Mouse (Mus musculus) ovary, postnatal 36 days (tissue): Measurements from ENCODE around the gene Grk4.

Source experiments
- DNase-seq: peaks from one replicate; pipeline ENCODE4 v3.0.0; 2022; ENCODE audit warnings: low spot score, mixed read lengths

Gene Grk4

DNA sequence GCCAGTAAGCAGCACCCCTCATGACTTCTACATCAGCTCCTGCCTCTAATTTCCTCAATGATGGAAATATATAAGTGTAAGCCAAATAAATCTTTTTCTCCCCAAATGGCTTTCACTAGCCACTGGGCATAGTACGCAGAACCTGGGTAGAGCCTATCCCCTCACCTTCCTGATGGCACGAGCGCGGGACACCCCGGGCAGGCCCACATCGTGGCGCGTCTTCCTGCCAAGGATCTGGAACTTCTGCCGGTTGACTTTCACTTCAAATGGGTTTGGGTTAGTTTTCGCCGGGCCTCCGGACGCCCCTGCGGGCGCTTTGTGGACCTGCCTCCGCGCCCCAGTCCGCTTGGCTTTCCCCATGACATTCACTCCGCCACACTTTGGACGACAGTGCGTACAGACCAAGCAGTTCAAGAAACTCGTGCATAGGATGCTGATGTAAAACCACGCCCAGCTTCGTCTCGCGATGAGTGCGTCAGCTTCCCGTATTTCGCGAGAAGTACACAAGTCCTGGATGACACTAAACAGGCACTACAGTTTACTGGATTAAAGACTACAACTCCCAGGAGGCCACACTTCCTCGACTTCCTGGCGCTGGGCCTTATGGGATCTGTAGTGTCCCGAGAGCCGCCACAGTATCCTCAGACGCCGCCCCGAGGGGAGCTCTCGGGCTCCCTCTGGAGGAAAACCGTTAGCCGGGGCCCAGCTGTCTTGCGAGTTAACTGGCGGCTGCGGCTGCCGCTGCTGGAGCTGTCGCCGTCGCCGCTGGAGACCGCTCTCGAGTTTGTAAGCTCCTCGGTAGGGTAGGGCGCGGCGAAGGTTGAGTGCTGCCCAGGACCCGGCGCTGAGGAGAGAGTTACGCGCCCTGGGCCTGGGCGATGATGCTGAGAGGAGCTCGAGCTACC lies at the start of gene Grk4, which contains the start of gene Nop14:
TSS of gene Grk4 (plus strand) at position 694 of the 905 bp plus-strand sequence.
TSS of gene Nop14 (minus strand) at position 463 of the 905 bp plus-strand sequence.
- DNase-seq, result peak; percentile 98

DNA sequence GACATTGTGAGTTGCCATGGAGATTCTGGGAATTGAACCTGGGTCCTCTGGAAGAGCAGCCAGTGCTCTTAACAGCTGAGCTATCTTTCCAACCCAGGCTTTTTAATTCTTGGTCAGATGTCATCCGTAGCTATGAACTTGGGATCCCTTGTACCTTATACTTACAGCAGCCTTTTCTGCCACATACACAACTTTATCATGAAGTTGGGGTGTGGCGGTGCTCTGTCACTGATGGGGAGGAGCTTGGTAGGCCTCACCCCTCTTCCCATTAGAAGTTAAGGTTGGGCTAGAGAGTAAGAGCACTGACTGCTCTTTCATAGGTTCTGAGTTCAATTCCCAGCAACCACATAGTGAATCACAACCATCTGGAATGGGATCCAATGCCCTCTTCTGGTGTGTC lies 27.2 kb upstream of the Grk4 start:
- DNase-seq, result no peak

DNA sequence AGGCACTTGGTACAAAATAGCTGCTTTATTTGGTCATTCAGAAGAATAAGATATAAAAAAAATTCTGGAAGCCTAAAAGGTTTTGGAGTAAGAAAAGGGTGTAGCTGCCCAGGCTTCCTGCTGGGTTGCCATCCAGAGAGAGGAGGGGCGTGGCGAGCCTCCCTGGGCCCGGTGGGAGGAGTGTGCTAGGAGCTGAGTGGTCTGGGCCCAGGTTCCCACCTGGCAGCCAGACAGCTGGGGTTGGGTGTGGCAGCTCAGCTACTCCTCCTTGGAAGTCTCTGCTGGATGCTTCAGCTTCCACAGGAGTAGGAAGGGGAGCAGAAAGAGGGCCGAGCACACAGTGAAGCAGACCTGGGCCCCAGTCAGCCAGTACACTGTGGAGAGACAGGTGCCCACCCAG lies 26.5 kb upstream of the Grk4 start:
- peak; percentile 42 for DNase-seq

DNA sequence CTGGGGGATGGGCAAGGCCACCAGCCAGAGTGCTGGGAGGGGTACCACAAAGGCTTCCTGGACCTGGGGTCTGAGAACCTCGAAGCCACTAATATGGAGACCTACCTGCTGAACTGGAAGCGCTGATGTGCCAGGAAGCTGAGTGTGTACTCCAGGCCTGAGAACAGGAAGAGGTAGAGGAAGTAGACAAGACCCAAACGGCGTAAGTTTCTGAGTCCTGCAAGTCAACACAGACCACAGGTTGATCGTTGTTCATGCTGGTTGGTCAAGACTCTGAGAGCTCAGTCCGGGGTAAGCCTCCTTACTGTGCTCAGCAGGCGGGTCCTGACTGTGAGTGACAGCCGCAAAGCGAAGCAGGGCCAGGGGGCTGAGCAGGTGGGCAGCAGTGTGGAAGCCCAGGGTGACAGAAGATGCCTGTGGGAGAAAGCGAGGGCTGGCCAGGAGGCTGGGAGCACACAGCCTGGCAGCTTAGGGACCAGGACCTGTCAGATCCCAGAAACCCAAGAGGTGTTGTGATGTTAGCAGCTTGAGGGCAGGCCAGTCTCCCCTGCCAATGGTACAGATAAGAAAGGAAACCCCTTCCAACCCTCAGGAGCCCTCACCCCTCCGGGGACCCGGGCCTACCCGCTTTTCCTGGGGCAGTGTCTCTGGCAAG lies 25.3 kb upstream of the Grk4 start:
- no peak for DNase-seq

DNA sequence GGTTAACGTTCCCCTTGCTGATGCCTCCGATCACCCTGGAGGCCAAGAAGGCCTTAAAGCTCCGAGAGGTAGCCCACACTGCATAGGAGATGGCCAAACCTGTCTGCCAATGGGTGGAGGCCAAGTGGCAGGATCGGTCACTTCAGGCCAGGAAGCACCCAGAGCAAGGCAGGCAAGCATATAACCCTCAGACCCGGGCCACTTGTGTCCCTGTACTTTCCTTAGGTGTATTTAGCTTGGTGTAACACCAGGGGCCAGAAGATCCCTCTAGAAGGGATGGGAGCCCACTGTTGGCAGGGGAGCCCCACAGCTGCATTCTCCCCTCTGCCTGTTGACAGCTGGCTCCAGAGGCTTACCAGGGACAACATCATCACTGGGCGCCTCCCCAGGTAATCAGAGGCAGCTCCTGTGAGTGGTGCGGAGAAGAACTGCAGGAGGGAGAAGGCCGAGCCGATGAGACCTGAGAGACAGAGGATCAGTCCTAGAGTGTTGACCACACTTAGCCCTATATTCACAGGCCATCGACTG lies 24.4 kb upstream of the Grk4 start:
- DNase-seq, result no peak

- peak; percentile 82 for DNase-seq
These were observed 23.5 kb upstream of the Grk4 start, which contains the start of gene Mfsd10 for GRCm38 (mm10) chr5:34636481-34637287. Gene Mfsd10 (minus strand): TSS chr5:34637212.

DNA sequence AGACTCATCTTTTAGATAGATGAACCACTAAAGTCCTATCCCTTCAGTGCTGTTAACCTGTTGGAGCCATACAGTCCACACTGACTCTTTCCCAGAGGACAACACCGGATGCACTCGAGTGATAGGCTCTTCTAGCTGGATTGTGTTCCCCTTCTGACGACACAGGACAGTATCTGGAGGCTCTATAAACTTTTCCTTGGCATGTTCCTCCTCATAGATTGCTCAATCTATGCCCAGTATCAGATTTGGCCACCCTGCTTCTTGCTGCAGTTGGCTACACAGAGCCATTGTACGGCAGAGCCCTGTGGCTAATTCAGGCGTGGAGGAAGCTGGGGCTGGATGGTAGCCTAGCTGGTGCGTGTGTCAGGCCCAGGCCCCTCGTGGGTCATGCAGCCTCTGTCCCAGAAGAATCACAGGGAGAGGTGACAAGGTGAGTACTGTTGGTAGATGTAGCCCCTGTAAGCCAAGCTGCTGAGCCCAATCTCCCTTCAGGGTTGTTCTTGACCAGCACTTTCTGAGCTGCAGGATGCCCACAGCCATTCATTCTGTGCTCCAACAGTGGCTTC lies 22.5 kb upstream of the Grk4 start:
- no peak for DNase-seq

DNA sequence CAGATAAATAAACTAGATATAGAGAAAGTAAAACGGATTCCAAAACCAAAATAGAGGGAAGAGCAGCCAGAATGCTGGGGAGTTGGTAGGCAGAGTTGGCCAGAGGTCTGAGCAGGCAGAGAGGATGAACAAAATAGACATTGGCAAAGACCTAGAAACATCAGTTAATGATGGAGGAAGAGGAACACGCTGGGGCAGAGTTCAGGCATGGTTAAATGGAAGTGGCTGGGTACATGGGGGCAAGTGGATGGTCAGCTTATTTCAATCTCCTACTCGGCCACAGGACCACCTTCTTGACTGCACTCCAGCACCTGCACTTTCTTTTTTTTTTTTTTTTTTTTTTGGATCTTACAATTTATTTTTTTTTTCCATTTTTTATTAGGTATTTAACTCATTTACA lies 18.2 kb upstream of the Grk4 start:
- no peak for DNase-seq

DNA sequence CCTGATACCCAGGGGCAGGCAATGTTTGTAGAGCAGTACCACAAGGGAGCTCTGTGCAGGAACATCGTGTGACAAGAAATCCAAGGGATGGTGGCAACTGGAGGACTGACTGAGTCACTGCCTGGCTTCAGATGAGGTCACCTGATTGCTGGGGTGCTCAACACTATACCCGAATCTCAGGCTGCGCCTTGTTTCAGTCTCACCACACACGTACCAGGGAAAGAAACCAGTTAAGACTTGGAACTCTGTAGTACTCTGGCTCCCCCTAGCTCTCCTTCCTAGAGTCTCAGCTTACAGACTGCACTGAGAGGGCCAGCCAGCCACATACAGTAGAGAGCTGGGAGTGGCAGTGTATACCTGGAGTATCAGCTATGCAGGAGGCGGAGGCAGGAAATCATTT lies 17.2 kb upstream of the Grk4 start:
- DNase-seq, result no peak

DNA sequence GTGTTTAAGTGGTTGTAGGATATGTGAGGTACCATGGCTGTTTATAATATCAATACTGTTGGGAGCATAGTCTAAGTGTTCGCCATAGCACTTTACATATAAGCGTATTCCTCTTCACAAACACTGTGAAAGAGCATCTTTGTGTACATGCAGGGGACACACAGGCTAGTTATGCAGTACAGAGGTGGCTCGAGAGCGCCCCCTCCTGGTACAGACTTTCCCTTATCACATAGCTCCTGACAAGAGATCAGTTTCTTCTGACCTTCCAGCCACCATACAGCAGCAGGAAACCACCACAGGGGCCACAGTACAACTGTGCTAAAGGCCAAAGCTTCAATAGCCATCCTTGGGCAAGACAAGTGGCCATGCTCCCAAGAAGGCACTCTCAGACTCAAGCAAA lies 12.6 kb upstream of the Grk4 start:
- DNase-seq, result peak; percentile 45

DNA sequence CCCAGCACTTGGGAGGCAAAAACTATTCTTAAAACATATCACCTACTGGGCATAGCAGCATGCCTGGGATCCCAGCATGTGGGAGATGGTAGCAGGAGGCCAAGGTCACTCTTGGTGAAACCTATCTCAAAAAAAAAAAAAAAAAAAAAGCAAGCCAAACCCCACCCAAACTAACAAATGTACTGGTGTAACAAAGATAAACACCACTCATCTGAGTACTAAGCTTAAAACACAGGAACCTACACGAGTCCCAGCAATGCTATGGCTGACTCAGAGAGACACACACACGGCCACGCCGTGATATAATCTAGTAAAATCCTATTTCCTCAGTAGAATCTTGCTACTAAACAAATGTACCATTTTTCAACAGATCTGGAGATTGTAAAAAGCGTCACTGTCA lies 7.2 kb upstream of the Grk4 start:
- DNase-seq, result no peak

GRCm38 (mm10) chr5:34654881-34655280 lies 5.3 kb upstream of the Grk4 start:
- no peak for DNase-seq

DNA sequence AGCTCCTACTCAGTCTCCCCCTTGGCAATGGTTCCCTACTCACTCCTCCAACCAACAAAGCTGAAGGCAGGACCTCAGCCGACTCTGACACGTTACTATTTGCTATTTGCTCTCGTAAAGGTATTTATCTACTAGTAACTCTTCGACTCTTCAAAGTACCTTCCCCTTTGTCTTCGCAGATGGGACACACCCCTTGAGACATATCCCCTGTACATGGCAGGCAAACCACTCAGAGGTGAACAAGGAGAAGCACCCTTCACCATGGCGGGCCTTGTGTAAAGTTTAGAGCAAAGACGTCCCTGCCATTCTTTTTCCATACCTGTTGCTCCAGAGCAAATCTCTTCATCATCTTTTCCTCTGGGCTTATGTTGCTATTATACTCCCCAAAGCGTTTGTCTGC lies 2.6 kb upstream of the Grk4 start:
- no peak for DNase-seq

DNA sequence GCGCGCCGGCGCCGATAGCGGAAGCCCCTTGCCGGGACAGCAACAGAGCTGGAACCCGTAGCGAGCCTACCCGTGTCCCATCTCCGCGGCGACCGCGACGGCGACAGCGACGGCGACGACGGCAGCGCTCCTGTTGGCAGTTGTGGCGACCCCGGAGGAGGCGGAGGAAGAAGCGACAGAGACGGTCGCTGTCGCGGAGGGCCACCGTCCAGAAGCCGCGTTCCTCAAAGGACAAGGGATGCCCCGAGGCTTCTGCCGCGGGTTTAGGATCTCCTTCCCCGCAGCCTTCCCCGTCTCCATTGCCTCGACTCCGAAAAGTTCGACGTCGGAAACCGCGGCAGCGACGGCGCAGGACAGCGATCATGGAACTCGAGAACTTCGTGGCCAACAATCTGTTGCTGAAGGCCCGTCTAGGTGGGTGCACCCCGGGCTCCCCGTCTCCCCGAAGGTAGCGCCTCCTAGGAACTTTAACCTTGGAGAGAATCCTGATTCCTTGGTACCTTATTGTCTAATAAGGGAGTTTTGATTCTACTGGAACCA lies 482 bp downstream of the Grk4 start:
- no peak for DNase-seq

DNA sequence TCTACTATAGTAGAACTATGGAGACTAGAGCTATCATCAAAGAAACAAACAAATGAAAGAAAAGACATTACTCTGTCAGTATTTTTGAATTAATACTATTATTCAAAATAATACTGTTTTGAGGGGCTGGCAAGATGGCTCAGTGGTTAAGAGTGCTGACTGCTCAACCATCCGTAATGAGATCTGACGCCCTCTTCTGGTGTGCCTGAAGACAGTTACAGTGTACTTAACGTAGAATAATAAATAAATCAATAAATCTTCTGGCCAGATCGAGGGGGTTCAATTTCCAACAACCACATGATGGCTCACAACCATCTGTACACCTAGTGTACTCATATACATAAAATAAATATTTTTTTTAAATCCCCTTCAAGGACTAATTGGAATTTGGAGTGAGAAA lies 1.7 kb downstream of the Grk4 start:
- DNase-seq, result no peak

DNA sequence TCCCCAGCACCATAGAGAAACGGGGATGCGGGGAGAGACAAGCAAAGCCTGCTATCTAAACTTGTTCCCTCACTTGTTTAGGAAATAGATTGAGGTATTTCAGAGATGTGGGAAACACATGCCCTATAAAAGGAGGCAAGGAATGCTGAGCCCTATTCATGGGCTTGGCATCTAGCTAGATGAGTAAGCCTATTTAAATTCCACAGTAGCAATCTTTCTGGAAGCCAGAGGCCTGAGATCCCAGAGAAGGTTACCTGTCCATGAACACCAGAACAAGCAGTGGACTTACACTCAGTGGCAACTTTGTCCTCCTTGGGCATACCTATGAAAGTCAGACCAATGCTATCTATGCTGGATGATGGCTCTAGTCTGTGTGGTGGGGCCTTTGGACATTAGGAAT lies 3.1 kb downstream of the Grk4 start:
- DNase-seq, result no peak

- no peak for DNase-seq
These were observed 9.3 kb downstream of the Grk4 start for GRCm38 (mm10) chr5:34669493-34669892.

DNA sequence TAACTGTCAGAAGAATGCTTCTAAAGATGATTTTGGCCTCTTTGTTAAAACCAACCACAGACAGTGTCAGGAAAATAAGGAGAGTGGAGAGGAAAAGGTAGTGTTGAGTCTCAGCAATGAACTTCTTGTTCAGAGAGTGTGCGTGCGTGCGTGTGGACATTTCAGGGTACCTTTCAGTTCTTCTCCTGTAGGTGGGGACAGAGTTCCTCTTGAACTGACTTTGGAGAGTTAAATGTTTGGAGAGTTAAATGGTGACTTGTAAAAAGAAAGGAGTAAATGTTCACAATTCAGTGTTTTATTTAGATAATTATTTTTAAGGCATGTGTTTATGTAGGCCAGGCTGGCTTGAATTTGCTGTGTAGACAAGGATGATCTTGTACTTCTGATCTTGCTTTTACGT lies 10.1 kb downstream of the Grk4 start:
- DNase-seq, result no peak

DNA sequence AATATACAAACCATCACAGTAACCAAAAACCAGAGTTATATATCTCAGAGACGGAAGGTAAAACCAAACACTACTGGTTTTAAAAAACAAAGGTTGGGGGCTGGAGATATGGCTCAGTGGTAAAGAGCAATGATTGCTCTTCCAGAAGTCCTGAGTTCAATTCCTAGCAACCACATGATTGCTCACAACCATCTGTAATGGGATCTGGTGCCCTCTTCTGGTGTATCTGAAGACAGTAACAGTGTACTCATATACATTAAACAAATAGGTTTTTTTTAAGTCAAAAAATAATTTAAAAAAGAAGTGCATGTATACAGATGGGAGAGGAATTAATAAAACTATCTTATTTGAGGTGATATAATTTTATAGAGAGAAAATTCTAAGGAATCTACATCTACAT lies 29.7 kb downstream of the Grk4 start:
- no peak for DNase-seq

DNA sequence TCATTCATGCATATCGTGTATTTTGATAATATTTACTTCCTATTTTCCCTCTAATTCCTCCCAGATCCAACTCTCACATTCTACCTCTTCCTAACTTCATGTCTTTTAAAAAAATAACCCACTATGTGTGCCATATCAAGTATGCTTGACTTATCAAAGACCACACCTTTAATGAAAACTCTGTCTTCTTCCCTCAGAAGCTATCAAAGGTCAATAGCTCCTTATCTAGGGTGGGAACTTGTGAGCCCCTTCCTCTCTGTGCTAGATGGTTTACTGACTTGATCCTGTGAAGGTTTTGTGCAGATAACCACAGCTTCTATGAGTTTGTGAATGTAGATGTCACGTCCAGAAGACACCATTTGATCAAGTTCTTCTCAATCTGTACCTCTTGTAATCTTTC lies 32.6 kb downstream of the Grk4 start:
- DNase-seq, result no peak

GRCm38 (mm10) chr5:34695521-34695920 lies 35.3 kb downstream of the Grk4 start:
- no peak for DNase-seq

DNA sequence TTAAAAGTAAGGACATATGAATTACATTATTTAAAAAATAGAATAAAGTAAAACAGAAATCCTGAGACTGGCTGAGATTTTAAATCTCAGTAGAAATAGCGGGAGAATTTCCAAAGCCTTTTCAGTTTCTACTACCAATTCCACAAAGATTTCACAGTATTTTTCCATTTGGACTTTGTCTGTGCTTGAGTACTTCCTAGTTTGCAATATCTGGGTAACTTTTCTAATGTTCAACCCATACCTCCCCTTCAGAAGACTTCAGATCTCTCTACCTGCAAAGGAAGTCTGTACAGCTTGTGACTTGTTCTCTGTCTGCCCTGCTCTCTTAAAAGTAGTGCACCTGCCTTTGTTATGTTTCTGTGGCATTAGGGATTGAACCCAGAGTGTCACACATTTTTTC lies 48.3 kb downstream of the Grk4 start:
- no peak for DNase-seq
